Mouse (Mus musculus): ENCODE data around the gene Ilk. TPM values are rescaled to one million over a fixed set of nuclear protein-coding genes. Genes with fewer than 3 reads are reported as not detected.

Ilk gene
- total RNA-seq (2018; cell fraction: chromatin; rRNA removed), result 100 to 1,000 TPM; 102 to 302 (median 169) TPM
- 100 to 1,000 TPM in 15 of 26 experiments, 10 to 100 TPM in 11; 79.5 to 162 (median 115) TPM for total RNA-seq (2018; cell fraction: cytosol; rRNA removed)
- 100 to 1,000 TPM in 22 of 26 experiments, 10 to 100 TPM in 4; 77.3 to 262 (median 138) TPM for total RNA-seq (2018; cell fraction: nucleus; rRNA removed)
- polyA plus RNA-seq (2018), result 135 to 184 TPM (median 156 TPM) in 3 replicates

DNA sequence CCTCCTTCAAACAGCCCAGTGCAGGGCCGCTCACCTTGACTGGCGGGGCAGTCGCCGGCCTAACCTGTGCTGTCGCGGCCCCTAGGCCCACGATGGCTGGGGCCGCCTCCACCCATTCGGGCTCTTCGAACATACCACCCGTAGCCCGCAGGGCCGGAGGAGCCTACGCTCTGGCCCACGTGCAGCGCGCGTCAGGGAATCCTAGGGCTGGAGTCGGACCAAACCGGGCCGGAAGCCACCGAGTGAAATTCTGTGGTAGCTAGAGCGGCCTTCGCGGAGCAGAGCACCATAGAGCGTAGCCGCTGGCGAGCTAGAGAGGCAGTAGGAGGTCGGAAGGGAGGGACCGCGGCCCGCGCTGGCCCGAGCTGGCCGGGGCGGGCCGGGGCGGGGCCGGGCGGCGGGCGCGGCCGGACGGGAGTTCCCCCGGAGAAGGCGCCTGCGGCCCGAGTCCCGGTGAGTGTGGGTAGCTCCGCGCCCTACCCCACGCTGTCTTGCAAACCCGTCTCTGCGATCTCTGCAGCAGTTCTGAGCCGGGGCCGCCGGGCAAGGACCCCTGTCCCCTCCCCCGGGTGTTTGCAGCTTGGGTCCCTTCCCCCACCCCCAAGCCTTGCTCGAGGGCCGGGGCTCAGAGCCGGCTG lies at the start of gene Ilk:
Gene Ilk (plus strand): TSS at position 329 of the 638 bp plus-strand sequence.
- WGBS (ENCODE audit: missing documents), result under 1% methylated on average over 42 of the region's 62 CpGs
- peak within 1 kb of the TSS; percentile 90 for H3K27ac ChIP-seq
- peak within 1 kb of the TSS; percentile 99 for H3K4me3 ChIP-seq (ENCODE audit: inconsistent target)
- H3K79me2 ChIP-seq (ENCODE audit: inconsistent target), result peaks cover 57% of the 10 kb centered on the region
- H3K36me3 ChIP-seq (ENCODE audit: inconsistent target), result peaks cover 41% of the 10 kb centered on the region

DNA sequence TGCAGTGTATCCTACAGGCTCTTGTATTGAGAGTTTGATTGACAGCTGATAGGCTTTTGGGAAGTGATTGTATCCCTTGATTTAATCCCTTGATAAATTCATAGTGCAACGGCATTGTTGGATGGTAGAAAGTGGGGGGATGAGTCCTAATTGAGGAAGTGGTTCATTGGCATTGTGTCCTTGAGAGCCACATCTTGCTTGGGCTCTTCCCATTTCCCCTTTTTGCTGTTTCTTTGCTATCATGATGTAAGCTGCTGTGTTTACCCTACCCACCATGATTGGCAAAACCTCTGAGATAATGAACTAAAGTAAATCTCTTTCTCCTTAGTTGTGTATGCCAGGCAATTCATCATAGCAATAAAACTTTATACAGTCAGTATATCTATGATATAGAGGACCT lies 45.5 kb upstream of the Ilk start:
- H3K4me3 ChIP-seq (ENCODE audit: inconsistent target), result no peak overlapping the region
- H3K79me2 ChIP-seq (ENCODE audit: inconsistent target), result no peaks in the 10 kb centered on the region
- H3K36me3 ChIP-seq (ENCODE audit: inconsistent target), result no peaks in the 10 kb centered on the region
- no peak overlapping the region for H3K27ac ChIP-seq
- WGBS (ENCODE audit: missing documents), result 0% methylated on average over 1 of the region's 1 CpGs

DNA sequence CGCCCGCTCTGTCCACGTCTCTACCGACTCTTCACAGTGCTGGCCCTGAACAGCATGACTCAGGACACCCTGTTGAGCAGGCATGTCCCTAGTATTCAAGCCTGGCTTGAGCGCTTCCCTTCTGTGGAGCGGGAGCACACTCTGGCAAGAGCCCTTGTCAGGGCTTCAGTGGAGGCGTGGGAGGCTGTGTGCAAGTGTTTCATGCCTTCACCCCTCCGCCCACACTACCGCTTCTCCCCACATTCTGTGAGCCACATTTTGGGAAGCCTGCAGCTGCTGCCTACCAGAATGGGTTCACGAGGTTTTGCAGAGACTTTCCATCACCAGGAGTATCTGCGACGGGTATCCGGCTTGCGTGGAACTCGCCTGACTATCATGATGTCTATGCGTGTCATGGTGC lies 33.2 kb upstream of the Ilk start:
- 93% methylated on average over 16 of the region's 16 CpGs for WGBS (ENCODE audit: missing documents)
- Histone ChIP-seq H3K27ac (no peak overlapping the region), H3K36me3 (ENCODE audit: inconsistent target) (no peaks in the 10 kb centered on the region), H3K4me3 (ENCODE audit: inconsistent target) (no peak overlapping the region), H3K79me2 (ENCODE audit: inconsistent target) (no peaks in the 10 kb centered on the region)

DNA sequence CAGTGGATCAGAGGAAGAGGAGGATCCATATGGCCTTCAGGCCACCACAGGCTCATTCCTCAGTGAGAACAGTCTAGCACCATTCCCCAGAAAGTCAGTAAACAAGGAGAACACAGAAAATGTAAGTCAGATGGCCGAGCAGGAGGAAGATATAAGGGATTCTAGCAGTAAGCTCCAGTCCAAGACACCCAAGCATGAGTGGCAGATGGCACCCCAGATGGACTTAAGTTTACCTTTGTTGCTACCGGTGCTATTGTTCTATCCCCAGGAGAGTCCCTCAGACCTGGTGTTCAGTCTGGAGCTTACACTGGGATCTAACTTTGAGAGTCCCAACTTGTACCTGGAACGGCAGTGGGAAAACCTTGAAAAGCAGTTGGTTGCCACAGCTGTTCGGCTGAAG lies 32.6 kb upstream of the Ilk start:
- WGBS (ENCODE audit: missing documents), result 93% methylated on average over 4 of the region's 4 CpGs
- H3K4me3 ChIP-seq (ENCODE audit: inconsistent target), result no peak overlapping the region
- no peaks in the 10 kb centered on the region for H3K79me2 ChIP-seq (ENCODE audit: inconsistent target)
- no peaks in the 10 kb centered on the region for H3K36me3 ChIP-seq (ENCODE audit: inconsistent target)
- H3K27ac ChIP-seq, result no peak overlapping the region

DNA sequence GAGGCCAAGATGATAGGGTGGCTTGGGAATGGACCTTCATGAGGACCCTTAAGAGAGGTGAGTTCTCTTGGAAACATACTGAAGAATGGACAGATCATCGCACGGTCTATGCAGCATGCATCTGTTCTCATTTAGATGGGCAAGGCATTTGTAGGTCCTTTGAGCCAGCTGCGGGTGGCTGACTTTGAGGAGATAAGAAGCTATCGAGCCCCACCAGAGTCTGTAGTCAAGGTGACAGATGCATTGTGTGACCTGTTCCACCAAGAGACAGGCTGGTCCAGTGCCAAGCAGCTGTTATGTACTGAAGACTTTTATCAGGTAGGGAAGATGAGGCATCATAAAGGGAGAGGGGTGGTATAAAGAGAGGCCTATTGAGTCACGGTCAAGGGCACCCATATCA lies 27.7 kb upstream of the Ilk start:
- no peaks in the 10 kb centered on the region for H3K36me3 ChIP-seq (ENCODE audit: inconsistent target)
- no peak overlapping the region for H3K4me3 ChIP-seq (ENCODE audit: inconsistent target)
- 94% methylated on average over 5 of the region's 5 CpGs for WGBS (ENCODE audit: missing documents)
- H3K27ac ChIP-seq, result no peak overlapping the region
- no peaks in the 10 kb centered on the region for H3K79me2 ChIP-seq (ENCODE audit: inconsistent target)

DNA sequence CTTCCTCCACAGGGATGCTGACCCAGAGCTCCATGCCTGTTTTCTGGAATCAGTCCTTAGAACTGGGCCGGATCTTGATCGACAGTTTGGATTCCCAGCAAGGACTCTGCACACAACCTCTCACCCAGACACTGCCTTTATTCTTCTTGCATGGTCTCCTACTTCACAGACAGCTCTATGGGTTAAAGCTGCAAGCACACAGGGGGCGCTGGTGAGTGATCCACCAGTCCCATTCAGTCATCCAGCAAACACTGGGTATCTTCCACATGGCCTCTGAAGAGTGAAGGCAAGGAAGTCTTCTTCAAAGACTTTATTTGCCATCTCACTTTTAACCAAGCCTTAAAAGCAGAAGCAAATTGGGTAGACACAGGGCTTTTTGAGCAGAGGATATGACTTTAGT lies 21.0 kb upstream of the Ilk start:
- Histone ChIP-seq H3K4me3 (ENCODE audit: inconsistent target) (no peak overlapping the region), H3K36me3 (ENCODE audit: inconsistent target) (no peaks in the 10 kb centered on the region), H3K27ac (no peak overlapping the region), H3K79me2 (ENCODE audit: inconsistent target) (no peaks in the 10 kb centered on the region)
- WGBS (ENCODE audit: missing documents), result 73% methylated on average over 3 of the region's 3 CpGs

DNA sequence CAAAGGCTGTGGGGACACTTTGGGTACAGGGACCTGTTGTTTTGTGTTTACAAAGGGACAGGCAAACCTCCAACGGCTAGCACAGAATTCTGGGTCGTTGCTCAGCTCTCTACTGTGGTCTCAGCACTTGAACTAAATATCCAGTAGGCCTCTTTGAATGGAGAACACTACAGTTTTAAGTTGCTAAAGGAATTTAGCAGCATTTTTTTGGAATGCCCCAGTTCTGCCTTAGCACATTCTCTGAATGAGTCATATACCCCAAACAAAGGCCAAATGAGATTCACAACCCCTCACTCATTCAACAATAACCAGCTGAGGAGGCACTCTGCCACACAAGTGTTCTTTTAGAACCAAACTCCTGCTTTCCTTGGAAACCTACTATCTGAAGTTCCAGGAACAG lies 14.5 kb upstream of the Ilk start:
- WGBS (ENCODE audit: missing documents), result 84% methylated on average over 2 of the region's 2 CpGs
- no peaks in the 10 kb centered on the region for H3K79me2 ChIP-seq (ENCODE audit: inconsistent target)
- no peaks in the 10 kb centered on the region for H3K36me3 ChIP-seq (ENCODE audit: inconsistent target)

DNA sequence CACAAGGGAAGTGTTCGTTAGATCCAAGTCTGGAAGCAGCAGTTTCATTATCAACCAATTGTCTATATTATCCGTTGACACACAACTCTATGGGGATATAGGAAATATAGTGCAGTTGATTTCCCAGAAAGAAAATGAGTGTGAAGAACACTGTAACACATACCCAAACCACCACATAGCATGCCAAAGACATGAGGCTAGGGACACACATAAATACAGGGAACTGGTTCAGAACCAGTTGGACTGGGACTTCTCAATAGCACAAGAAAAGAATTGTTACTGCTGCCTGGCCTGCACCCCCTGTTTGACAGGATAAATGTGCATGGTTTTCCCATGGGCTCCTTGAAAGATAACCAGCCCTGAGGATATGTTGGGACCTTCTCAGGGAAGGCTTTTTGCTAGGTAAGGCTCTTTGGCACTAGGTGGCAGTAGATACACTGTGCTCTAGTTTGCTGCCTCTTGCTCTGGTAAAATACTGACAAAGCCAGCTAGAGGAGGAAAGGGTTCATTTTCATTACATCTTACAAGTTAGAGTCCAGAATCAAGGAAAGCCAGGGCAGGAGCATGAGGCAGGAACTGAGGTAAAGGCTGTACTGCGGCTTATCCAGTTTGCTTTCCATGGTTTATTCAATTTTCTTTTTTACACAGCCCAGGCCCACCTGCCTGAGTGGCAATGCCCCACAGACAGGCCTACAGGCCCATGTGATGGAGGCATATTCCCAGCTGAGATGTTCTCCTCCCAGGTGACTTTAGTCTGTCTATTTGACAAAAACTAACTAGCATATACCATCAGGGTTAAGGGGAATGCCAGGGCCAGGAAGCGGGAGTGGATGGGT lies 10.0 kb upstream of the Ilk start:
- WGBS (ENCODE audit: missing documents), result 79% methylated on average over 4 of the region's 4 CpGs
- Histone ChIP-seq H3K79me2 (ENCODE audit: inconsistent target) (no peaks in the 10 kb centered on the region), H3K36me3 (ENCODE audit: inconsistent target) (no peaks in the 10 kb centered on the region), H3K27ac (no peak overlapping the region), H3K4me3 (ENCODE audit: inconsistent target) (no peak overlapping the region)

More for the DNA sequence above, 14.5 kb upstream of the Ilk start:
- Histone ChIP-seq H3K4me3 (ENCODE audit: inconsistent target) (no peak overlapping the region), H3K27ac (no peak overlapping the region)

DNA sequence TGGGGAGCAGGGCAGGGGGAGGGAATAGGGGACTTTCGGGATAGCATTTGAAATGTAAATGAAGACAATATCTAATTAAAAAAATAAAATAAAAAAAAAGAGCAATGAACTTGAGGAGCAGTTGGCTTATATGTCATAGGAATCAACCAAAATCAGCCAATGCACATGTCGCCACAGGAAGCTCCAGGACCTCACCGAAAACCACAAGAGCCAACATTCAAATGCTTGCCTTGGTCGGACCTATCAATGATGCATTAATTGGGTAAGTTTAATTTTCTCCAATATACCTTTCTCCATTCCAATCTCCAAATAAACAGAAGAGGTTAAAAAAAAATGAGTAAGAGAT lies 9.4 kb upstream of the Ilk start:
- WGBS (ENCODE audit: missing documents), result 63% methylated on average over 4 of the region's 4 CpGs
- H3K36me3 ChIP-seq (ENCODE audit: inconsistent target), result peaks cover 5% of the 10 kb centered on the region; the same call in 1 of the 2 replicates
- no peak overlapping the region for H3K4me3 ChIP-seq (ENCODE audit: inconsistent target)
- H3K27ac ChIP-seq, result no peak overlapping the region
- no peaks in the 10 kb centered on the region for H3K79me2 ChIP-seq (ENCODE audit: inconsistent target)

DNA sequence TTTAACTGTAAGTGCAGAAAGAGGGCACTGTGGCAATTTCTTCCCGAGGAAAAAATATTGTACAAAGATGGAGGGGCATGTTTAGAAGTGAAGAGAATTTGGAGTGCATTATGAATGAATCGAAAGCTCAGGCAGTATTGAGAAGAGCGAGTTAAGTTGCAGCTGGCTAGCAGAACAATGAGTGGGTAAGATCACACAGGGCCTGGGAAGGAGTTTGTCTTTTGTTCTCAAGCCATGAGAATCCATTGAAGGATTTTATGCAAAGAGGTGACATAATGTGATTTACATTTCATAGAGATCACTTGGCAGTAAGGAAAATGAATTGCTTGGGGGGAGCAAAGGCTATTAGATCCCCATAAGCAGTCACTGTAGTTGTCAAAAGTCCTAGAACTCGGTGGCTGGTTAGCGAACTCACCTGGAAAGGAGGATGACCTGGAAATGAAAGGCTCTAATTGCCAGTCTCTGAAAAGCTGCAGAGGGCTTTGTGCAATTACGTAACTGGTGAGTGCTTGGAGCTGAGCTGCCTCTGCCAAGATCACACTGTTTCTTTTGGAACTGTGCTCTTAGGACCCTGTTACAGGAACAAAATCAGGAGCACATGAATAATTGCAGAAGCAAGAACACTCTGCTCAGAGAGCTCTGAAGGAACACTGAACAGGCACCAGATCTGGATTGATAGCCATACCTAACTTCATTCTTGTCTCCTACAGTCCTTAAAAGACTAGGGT lies 7.5 kb upstream of the Ilk start:
- H3K36me3 ChIP-seq (ENCODE audit: inconsistent target), result peaks cover 24% of the 10 kb centered on the region; the same call in 1 of the 2 replicates
- 76% methylated on average over 6 of the region's 6 CpGs for WGBS (ENCODE audit: missing documents)
- no peak overlapping the region for H3K4me3 ChIP-seq (ENCODE audit: inconsistent target)
- no peak overlapping the region for H3K27ac ChIP-seq
- H3K79me2 ChIP-seq (ENCODE audit: inconsistent target), result no peaks in the 10 kb centered on the region

DNA sequence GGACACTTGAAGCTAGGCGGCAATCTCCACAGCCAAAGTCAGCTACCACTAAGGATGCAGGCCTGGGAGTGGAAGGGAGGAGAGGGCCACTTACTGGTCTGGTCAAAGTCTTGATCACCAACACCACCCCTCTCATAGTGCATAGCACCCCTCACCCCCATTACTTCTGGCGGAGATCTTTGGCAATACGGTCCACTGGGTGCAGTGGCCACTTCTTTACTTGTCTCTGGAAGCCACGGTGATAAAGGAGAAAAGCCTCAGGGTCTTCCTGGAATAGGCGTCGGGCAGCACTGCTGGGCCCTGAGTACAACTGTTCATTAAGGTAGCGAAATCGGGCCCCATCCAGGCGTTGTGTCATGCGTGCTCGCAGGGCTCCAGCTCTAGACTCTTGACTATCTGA lies 2.6 kb upstream of the Ilk start:
- Histone ChIP-seq H3K36me3 (ENCODE audit: inconsistent target) (peaks cover 29% of the 10 kb centered on the region; the same call in 1 of the 2 replicates), H3K79me2 (ENCODE audit: inconsistent target) (peaks cover 31% of the 10 kb centered on the region), H3K27ac (no peak overlapping the region), H3K4me3 (ENCODE audit: inconsistent target) (no peak overlapping the region)
- WGBS (ENCODE audit: missing documents), result 95% methylated on average over 11 of the region's 11 CpGs

DNA sequence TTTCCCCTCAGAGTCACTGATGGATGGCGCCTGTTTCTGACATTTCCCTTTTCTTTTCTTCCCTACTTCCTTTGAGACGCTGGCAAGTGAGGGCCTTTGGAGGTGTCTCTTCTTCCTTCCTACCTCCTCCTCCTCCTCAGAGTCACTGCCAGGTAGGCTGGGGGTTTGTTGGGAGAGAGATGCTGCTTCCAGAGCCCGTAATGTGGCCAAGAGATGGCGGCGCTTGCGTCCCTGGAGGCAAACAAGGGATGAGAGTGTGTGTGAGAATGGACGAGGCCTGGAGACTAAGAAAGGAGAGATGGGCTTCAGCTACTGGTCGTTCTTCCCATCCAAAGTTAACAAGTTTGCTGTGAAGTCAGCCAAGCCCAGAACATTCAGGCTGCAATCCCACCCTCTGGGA lies 1.6 kb upstream of the Ilk start:
- Histone ChIP-seq H3K4me3 (ENCODE audit: inconsistent target) (no peak overlapping the region), H3K79me2 (ENCODE audit: inconsistent target) (peaks cover 41% of the 10 kb centered on the region), H3K27ac (no peak overlapping the region), H3K36me3 (ENCODE audit: inconsistent target) (peaks cover 29% of the 10 kb centered on the region; the same call in 1 of the 2 replicates)
- WGBS (ENCODE audit: missing documents), result 89% methylated on average over 7 of the region's 8 CpGs

DNA sequence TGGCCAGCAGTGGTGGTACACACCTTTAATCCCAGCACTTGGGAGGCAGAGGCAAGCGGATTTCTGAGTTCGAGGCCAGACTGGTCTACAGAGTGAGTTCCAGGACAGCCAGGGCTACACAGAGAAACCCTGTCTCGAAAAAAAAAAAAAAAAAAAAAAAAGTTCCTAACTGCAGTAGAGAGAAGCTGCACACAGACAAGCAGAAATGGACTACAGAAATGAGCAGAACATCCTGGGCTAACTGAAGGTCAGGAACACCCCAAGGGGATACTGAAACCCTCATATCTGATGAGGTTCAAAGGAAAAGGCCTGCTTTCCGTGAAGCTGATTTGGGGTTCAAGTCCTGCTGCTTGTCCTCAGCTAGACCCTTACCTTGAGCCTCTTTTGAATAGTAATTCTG lies 928 bp upstream of the Ilk start:
- WGBS (ENCODE audit: missing documents), result 20% methylated on average over 1 of the region's 4 CpGs
- peak overlapping the region; percentile 41; the same call in 1 of the 2 replicates for H3K27ac ChIP-seq
- peak overlapping the region; percentile 66 for H3K4me3 ChIP-seq (ENCODE audit: inconsistent target)
- peaks cover 32% of the 10 kb centered on the region; the same call in 1 of the 2 replicates for H3K36me3 ChIP-seq (ENCODE audit: inconsistent target)
- H3K79me2 ChIP-seq (ENCODE audit: inconsistent target), result peaks cover 47% of the 10 kb centered on the region

DNA sequence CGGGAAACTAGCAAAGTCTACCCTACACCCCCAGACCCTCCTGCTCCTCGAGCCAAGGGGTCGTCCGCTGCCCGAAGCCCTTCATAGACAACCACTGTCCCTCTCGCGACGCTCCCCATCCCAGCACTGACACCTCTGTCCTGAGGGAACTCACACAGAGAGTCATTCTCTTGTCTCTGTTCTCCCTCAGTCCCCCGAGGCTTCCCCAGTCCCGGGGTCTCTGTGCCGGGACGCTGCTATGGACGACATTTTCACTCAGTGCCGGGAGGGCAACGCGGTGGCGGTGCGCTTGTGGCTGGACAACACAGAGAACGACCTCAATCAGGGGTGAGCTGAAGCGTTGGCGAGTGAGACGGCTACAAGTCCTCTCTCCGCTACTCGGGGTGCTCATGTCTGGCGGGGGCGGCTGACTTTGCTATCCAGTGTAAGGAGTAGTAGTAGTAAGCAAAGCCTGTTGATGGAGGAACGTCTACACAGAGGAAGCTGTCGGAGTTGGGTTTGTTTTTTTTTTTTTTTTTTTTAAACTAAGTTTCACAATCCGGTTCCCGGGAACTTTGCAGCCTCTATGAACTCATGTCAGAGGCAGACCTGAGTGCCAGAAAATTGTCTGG lies 624 bp downstream of the Ilk start, which contains the start of gene Rrp8:
Gene Rrp8 (minus strand): TSS at position 475 of the 611 bp plus-strand sequence.
- WGBS (ENCODE audit: missing documents), result 1% methylated on average over 30 of the region's 30 CpGs
- H3K79me2 ChIP-seq (ENCODE audit: inconsistent target), result peaks cover 59% of the 10 kb centered on the region
- H3K36me3 ChIP-seq (ENCODE audit: inconsistent target), result peaks cover 42% of the 10 kb centered on the region
- peak within 1 kb of the TSS; percentile 90 for H3K27ac ChIP-seq
- H3K4me3 ChIP-seq (ENCODE audit: inconsistent target), result peak within 1 kb of the TSS; percentile 99
